Mouse (Mus musculus) brain, embryonic 14.5 days (tissue): ENCODE measurements around the gene Bcor.

Experiments
- CTCF ChIP-seq: fragments of 200-500 bp; IDR thresholded peaks from 2 replicates; pipeline ENCODE4 v1.5.1; 2012; ENCODE audit warnings: inconsistent platforms, mild to moderate bottlenecking, moderate library complexity, borderline replicate concordance; ENCODE audit not compliant: insufficient read depth, insufficient read length; ENCODE audit errors: extremely low read depth
- POLR2A ChIP-seq: fragments of 200-500 bp; IDR thresholded peaks from 2 replicates; pipeline ENCODE4 v1.6.1; 2012; ENCODE audit warnings: mild to moderate bottlenecking, inconsistent platforms, borderline replicate concordance; ENCODE audit not compliant: poor library complexity, insufficient read depth, insufficient read length, severe bottlenecking; ENCODE audit errors: extremely low read depth

DNA sequence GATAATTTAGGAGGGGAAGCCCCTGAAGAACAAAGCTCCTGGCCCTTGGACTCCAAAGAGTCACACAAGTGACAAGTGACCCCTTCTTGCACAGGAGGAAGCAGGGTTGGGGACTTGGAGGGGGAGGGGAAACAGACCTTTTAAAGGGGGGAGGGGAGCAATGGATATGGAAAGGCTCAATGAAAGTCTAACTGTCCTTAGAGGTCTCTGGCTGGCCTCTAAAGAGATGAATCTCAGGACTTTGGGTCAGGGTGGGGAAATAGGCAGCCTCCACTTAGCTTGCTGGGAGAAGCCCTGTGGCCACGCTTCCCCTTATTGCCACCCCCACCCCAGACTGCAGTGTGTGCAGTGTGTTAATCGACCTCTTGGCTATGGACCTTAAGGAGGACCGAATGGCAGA, 158.2 kb downstream of the Bcor start:
- no peak for TF ChIP-seq CTCF
- no peak for TF ChIP-seq POLR2A
